Mouse (Mus musculus) cerebellum, adult 8-10 months (tissue): Measurements from ENCODE around the gene Kat5.

Experiments
- DNase-seq: peaks from one replicate; pipeline ENCODE4 v3.0.0; 2022

Gene Kat5

GRCm38 (mm10) chr19:5570353-5571246 lies 39.4 kb downstream of the Kat5 start:
- no peak for DNase-seq

DNA sequence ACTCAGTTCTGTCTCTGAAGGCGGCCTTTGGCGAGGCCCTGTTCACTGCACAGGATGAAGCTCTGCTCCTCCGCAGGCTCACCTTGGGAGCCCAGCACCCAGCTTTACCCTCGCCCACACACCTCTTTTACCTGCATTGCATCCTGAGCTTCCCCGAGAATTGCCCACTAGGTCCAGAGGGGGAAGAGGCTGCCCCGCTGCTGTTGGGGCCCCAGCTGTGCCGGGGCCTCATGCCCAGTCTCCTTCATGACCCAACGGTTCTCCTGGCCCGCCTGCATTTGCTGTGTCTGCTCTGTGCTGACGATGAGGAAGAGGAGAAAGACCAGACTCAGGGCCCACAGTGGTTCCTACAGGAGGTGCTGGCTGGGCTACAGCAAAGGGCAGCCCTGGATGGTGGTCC lies 40.5 kb downstream of the Kat5 start:
- no peak for DNase-seq

GRCm38 (mm10) chr19:5568470-5569140 lies 41.4 kb downstream of the Kat5 start:
- DNase-seq: peak; percentile 86

DNA sequence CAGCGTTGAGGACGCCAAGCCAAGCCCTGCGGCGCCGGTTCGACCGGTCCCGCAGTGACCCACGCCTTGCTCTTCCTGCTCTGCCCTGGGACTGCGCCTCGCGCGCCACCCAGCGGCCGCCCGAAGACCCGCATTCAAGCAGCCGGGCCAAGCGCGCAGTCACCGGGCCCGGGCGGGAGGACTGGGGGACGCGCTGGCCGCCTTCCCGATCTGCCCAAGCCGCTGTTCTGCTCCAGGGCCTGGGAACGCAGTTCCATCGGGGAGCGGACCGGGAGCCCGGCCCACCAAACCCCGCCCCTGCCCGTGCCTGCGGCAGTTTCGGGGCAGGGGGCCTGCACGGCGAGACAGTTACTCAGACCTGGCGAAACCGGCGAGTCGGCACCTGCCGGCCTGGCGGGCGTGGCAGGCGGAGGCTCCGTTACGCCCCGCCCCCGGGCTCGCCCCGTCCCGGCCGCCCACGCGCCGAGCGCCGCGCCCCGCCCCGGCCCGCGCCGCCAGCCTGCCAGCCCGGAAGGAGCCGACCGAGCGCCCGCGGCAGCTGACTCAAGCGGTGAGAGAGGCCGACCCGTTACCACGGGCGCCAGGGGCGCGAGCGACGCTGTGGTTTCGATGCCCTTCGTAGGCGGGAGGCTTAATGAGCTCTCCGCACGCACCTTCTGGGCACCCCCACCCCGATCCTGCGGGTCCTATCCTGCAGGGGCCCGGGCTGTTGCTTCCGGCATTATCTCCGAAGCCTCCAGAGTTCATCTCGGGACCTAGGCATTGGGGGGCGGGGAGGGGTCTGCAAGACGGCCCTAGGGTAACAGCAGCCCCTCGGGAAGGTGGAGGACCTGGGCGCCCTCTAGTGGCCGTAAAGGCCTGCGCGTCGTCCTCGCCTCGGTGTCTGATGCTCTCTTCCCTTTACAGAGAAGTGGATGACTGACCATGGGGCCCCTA lies 42.2 kb downstream of the Kat5 start, which contains the start of gene Ap5b1:
TSS of gene Ap5b1 (plus strand) at position 492 of the 936 bp plus-strand sequence.
- DNase-seq: peak; percentile 93

- no peak for DNase-seq
Observed at GRCm38 (mm10) chr19:5567180-5567533, 42.9 kb downstream of the Kat5 start.

DNA sequence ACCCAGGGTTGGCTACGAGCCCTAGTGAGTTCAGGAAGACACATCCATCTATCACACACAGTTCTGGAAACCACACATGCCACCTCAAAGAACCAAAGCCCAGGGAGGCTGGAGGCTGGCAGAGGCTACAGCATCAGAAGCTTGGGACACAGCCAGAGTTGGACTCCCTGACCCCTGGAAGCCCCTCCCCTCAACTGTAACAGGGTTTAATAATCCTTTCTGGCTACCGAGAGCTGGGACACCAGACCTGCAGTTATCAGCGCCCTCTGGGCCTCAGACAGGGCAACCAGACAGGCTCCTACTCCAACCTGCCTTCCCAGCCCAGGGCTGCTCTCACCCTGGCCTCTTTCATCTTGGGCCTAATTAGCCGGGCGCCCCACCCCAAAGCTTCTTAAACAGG lies 43.7 kb downstream of the Kat5 start:
- DNase-seq: no peak

- DNase-seq: no peak
Observed at GRCm38 (mm10) chr19:5562776-5563175, 47.3 kb downstream of the Kat5 start.

GRCm38 (mm10) chr19:5561886-5562285 lies 48.2 kb downstream of the Kat5 start:
- no peak for DNase-seq

- DNase-seq: no peak
Observed at GRCm38 (mm10) chr19:5561252-5561790, 48.7 kb downstream of the Kat5 start.

- DNase-seq: no peak
Observed at GRCm38 (mm10) chr19:5560457-5561041, 49.5 kb downstream of the Kat5 start, which contains the start of gene Ovol1. Ovol1 (minus strand) TSS chr19:5560646.

DNA sequence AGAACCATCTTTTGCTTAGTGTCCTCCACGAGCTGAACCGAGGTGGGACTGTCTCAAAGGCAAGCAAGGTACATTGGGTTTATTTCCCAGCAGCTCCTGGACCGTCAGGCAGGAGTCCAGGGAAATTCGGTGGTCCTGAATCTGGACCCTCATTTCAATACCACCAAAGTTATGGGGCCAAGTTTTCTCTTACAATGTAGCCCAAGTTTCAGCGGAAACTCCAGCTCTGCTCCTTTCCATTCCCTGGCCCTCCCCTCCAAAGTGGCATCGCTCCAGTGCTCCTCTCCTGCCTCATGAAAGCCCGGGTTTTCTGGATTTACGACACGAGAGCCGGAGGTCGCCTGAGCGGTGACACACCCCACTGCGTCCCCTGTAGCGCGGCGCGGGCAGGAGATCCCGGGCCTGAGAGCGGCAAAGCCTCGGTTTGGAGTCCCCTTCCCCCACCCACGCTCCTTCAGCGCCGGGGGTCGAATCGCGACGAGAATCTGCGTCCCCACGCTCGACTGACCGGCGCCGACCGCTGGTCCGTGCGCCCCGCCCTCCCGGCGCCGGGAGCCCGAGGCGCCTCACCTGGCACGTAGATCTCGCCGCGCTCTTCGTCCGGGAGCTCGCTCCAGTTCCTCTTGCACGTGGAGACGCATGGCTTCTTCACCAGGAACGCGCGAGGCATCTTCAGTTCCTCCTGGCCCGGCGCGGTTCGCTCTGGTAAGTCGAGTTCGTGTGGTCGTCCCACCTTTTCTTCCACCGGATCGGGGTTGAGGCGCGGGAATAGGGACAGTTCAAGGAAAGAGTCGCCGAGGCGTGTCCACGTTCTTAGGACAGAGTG lies 50.2 kb downstream of the Kat5 start:
- DNase-seq: no peak

- DNase-seq: no peak
Observed at GRCm38 (mm10) chr19:5559229-5559628, 50.8 kb downstream of the Kat5 start.

DNA sequence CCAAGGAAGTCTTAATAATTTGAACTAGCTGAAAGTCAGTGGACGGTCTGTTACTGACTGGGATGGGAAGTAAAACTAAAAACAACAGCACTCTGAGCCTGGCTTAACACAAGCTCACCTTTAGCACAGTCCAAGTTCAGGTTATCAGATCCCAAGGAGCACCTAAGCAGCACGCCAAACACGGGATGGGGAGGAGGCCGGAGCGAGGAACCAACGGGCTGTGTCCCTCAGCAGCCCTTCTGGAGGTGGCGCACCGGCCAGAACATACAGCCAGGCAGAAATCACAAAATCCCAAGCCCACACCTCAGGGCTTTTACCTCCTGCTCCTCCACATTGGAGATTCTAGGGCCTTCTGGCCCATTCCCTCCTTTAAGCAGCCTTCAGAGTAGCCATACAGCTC lies 51.3 kb downstream of the Kat5 start:
- DNase-seq: no peak

- DNase-seq: no peak
Observed at GRCm38 (mm10) chr19:5558169-5558568, 51.9 kb downstream of the Kat5 start.

GRCm38 (mm10) chr19:5554212-5554611 lies 55.8 kb downstream of the Kat5 start:
- DNase-seq: no peak

- DNase-seq: no peak
Observed at GRCm38 (mm10) chr19:5553802-5554201, 56.2 kb downstream of the Kat5 start.
